Mouse (Mus musculus) small intestine, adult 2 months (tissue): Measurements from ENCODE around the gene Aanat. TPM values are rescaled to one million over a fixed set of nuclear protein-coding genes. Genes with fewer than 3 reads are reported as not detected.

ENCODE experiments used
- H3K27ac ChIP-seq: fragments of 200-500 bp; 2 replicates; pipeline ENCODE4 v1.5.1; 2012; ENCODE audit warnings: low read depth, low read length, control low read depth, inconsistent platforms; ENCODE audit not compliant: insufficient read depth
- H3K27me3 ChIP-seq: fragments of 200-500 bp; 2 replicates; pipeline ENCODE4 v1.6.1; 2012; ENCODE audit warnings: mild to moderate bottlenecking, moderate library complexity, low read length, inconsistent platforms; ENCODE audit not compliant: control insufficient read depth, insufficient read depth
- H3K36me3 ChIP-seq: fragments of 200-500 bp; 2 replicates; pipeline ENCODE4 v1.6.1; 2012; ENCODE audit warnings: mild to moderate bottlenecking, low read length, control low read depth, inconsistent platforms; ENCODE audit not compliant: control insufficient read depth, insufficient read depth
- H3K4me1 ChIP-seq: fragments of 200-500 bp; 2 replicates; pipeline ENCODE4 v1.6.1; 2012; ENCODE audit warnings: low read length, inconsistent platforms, mixed read lengths; ENCODE audit not compliant: control insufficient read depth, insufficient read depth, insufficient read length
- H3K4me3 ChIP-seq: fragments of 200-500 bp; 2 replicates; pipeline ENCODE4 v1.5.1; 2012; ENCODE audit warnings: low read depth, mild to moderate bottlenecking, control low read depth, inconsistent platforms, low read length, moderate library complexity
- CTCF ChIP-seq: fragments of 200-500 bp; IDR thresholded peaks from 2 replicates; pipeline ENCODE4 v1.5.1; 2012; ENCODE audit warnings: low read depth, mild to moderate bottlenecking, control low read depth, inconsistent platforms, low read length, moderate library complexity, mixed read lengths; ENCODE audit not compliant: insufficient replicate concordance, insufficient read length; ENCODE audit errors: extremely low read depth
- POLR2A ChIP-seq: fragments of 200-500 bp; IDR thresholded peaks from 2 replicates; pipeline ENCODE4 v1.6.1; 2012; ENCODE audit warnings: low read depth, mild to moderate bottlenecking, control low read depth, inconsistent platforms, low read length, moderate library complexity
- WGBS: fragments of 180-500 bp; shearing (Covaris S2); methylation state at CpG from one replicate; pipeline ENCODE4 v1.1.7; 2018; 5-methylcytosine and 5-hydroxymethylcytosine counted together
- polyA plus RNA-seq: library from polyadenylated mRNA; depleted of rRNA; stranded (reverse); fragments of >200 nt; gene quantifications from 2 replicates; pipeline ENCODE4 v1.2.3, GENCODE M21; 2012

Gene Aanat
- polyA plus RNA-seq, 1 experiment: not detected

DNA sequence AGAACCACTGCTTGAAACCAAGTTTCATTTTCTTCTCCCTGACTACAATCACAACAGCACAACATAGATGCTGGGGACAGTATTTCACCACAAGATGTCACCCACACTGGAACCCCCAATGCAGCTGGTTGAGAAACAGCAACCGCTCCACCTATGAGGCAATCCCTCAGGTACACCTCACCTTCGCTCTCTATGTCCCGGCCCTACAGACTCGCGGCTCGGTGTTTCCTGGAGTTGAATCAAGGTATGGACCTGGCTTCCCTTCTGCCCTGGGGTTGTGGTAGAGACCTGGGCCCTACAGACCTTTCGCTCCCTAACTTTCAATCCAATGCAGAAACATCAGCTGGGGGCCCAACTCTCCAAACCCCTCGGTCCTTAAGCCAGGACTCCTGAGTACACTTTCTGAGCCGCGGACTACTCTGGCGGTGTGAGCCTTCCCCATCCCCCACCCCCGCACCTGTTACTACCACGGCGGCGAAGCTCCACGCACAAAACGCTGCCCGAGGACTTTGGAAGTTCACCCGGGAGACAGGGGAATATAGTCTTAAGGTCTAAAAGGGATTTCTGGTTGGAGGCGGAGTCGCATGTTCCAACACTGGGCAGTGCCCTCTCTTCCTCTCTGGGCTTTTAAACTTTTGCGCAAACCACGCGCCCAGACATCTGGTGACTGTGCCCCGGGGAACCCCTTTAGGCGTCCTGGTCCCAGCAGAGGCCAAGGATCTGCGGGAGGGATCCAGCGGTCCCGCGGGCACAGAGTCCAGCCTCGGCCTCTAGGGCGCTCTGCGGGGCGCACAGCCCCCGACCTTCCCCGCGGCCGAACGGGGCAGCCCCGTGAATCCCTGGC is 37.3 kb downstream of the Aanat start:
- peak overlapping the region; percentile 65 for H3K27ac ChIP-seq
- no peaks in the 10 kb centered on the region for H3K36me3 ChIP-seq
- WGBS: 3% methylated on average over 40 of the region's 40 CpGs
- peak overlapping the region; percentile 87 for H3K4me3 ChIP-seq
- no peaks in the 10 kb centered on the region for H3K27me3 ChIP-seq
- peaks cover 39% of the 10 kb centered on the region for H3K4me1 ChIP-seq
- TF ChIP-seq POLR2A (no peak), CTCF (peak; percentile 7; the same call in 1 of the 2 replicates)

- WGBS: 13% methylated on average over 42 of the region's 42 CpGs
- Histone ChIP-seq H3K27me3 (no peaks in the 10 kb centered on the region), H3K4me1 (peaks cover 35% of the 10 kb centered on the region), H3K36me3 (no peaks in the 10 kb centered on the region), H3K4me3 (peak overlapping the region; percentile 87), H3K27ac (peak overlapping the region; percentile 65)
- TF ChIP-seq POLR2A: peak; percentile 66
- TF ChIP-seq CTCF: no peak
These were observed 38.0 kb downstream of the Aanat start for GRCm38 (mm10) chr11:116624131-116624832.

DNA sequence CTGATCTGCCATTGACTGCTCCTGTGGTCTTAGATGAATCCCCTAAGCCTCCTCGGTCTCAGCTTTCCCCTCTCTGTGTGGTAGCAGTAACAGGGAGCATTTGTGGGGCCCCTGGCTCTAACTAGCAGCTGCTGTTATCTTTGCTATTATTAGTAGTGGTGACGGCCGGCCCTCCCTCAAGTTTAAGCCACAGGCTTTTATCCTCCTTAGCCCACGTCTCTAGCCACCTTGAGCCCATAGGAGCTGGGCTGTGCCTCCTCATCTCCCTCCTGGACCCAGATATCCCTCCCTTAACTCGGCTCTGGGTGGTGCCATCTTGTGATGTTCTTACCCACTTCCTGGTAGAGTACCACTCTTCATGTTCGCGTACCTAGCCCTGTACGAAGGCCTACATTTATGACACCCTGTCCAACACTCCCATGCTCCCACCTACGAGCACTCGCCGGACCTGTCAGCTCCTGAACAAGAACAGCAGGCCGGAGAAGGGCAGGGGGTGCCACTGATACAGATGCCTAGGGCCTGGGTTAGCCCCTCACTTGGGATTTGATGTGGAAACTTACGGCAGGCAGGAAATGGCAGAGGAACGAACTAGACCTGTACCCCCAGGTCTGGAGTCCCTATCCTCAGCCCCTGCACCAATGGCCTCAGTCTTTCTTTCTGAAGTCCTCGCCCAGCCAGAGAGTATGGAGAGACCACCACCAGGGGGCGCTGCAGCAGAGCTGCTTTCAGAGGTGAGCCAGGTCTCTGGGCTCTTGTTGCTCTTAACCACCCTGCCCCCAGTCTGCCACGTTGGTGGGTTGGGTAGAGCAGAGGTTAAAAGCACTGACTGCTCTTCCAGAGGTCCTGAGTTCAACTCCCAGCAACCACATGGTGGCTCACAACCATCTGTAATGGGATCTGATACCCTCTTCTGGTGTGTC is 39.1 kb downstream of the Aanat start:
- WGBS: 77% methylated on average over 17 of the region's 17 CpGs
- H3K36me3 ChIP-seq: no peaks in the 10 kb centered on the region
- H3K4me3 ChIP-seq: no peak overlapping the region
- no peak overlapping the region for H3K27ac ChIP-seq
- peaks cover 26% of the 10 kb centered on the region for H3K4me1 ChIP-seq
- no peaks in the 10 kb centered on the region for H3K27me3 ChIP-seq
- TF ChIP-seq CTCF (peak; percentile 70; the same call in 1 of the 2 replicates), POLR2A (no peak)

DNA sequence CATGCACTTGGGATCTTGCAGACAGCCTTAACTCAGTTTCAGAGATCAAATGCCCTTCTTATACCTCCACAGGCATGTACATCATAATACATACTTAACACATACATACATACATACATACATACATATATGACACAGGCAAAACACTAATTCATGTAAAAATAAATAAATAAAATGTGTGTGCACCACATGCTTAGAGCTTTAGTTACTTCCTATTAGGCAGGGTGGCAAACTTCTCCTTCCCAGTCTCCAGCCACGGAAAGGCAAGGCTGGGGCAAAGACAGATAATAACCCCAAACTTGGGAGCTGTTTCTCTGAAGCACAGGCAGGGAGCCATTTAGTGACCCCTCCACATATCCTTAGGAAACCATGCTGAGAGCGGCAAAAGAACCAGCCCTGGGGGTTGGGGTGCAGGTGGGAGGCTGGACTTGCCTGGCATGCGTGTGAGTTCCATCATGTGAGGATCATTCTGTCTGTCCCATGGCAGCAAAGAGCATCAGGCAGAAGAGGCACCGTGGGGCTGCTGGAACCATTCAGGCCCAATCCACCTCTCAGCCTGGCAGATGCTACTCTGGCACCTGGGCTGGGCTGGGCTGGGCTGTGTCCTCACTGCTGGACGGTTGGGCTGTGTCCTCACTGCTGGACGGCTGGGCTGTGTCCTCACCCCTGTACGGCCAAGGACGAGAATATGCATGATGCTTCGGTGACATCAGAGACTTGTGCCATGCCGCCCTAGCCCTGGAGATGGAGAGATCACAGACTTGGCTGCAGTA is 40.3 kb downstream of the Aanat start, which contains the start of gene Rhbdf2:
TSS of gene Rhbdf2 (minus strand) at position 721 of the 773 bp plus-strand sequence.
- peaks cover 15% of the 10 kb centered on the region; the same call in 1 of the 2 replicates for H3K4me1 ChIP-seq
- H3K27ac ChIP-seq: no peak within 1 kb of the TSS
- H3K27me3 ChIP-seq: no peaks in the 10 kb centered on the region
- H3K4me3 ChIP-seq: no peak within 1 kb of the TSS
- WGBS: 80% methylated on average over 10 of the region's 10 CpGs
- H3K36me3 ChIP-seq: no peaks in the 10 kb centered on the region
- no peak for TF ChIP-seq CTCF
- TF ChIP-seq POLR2A: no peak

DNA sequence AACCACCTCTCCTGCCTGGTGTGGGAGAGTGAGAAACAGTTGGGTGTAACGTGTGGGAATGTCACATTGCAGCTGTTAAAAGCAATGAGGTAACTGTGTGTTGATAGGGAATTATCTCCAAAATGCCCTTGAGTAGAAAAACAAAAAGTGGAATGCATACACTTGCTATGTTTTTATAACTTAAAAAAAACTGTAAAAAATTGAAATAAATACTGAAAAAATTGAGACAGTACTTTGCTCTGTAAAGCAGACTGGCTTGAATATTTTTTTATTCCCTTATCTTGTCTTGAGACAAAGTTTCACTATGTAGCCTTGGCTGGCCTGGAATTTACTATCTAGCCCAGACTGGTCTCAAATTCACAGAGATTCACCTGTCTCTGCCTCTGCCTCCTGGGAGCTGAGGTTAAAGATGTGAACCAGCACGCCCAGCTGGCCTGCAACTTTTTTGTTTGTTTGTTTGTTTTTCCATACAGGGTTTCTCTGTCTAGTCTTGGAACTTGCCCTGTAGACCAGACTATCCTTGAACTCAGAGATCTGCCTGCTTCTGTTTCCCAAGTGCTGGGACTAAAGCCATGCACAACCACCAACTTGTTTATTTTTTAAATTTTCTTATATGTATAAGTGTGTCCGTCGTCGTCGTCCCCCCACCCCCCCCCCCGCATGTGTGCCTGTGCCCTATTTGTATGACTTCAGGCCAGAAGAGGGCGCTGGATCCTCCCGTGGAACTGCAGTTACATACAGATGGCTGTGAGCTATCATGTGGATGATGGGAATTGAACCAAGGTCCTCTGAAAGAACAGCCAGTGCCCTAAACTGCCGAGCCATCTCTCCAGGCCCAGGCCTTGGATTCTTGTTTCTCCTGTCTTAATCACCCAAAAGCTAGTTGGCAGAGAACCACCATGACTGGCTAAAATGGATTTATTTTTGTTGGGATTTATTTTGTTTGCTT is 41.1 kb downstream of the Aanat start:
- no peak overlapping the region for H3K27ac ChIP-seq
- H3K4me3 ChIP-seq: no peak overlapping the region
- H3K36me3 ChIP-seq: no peaks in the 10 kb centered on the region
- WGBS: 32% methylated on average over 10 of the region's 10 CpGs
- H3K27me3 ChIP-seq: no peaks in the 10 kb centered on the region
- TF ChIP-seq CTCF (peak; percentile 20; the same call in 1 of the 2 replicates), POLR2A (no peak)
- peaks cover 7% of the 10 kb centered on the region; the same call in 1 of the 2 replicates for H3K4me1 ChIP-seq
